Mouse (Mus musculus) v-Abl transformed pro-B cells (cell line): Measurements from ENCODE around the gene B3gnt7.

Experiments used
- in situ Hi-C, 2 experiments: fragments of 400-800 bp; cut with MboI; formaldehyde crosslinking; loops; one replicate each; pipeline ENCODE4 v1.15.1; 2025; ENCODE audit not compliant: unreplicated experiment in 2 of 2

Gene B3gnt7

DNA sequence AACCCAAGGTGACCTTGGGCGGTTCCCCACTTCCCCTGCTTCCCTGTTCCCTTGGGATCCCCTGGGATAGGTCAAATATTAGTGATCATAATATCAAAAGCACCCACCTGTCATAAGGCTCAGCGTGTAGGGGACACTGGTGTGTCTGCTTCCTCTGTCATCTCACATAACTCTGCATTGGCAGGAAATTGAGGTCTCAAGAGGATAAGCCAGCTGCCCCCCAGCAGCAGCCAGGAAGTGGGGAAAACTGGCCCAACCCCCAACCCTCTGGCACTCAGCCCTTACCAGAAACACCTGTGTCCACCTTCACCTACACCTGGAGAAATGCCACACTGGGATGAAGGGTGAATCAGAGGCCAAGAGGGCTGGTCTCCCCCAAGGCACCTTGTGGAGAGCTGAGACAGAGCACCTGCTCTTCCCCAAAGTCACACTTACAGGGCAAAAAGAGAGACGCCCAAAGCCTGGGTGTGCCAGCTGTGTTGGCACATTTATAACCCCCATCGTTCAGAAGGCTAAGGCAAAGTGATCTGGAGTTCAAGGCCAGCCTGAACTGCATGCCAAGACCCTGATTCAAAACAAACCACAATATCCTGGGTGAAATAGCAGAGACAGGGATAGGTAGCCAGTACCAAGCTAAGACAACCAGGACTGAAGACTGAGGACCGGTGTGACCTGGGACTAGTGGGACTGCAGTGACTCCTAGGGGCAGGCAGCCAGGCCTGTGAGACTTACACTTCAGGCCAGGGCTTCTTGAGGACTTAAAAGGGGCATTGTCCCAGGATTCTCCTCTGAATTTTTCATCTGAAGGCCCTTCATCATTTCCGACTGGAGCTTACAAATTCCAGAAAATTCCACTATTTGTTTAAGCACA lies 1.2 kb upstream of the B3gnt7 start:
- in situ Hi-C loops, result loop anchor here (5.0 to 10.0 kb wide), 4 partner anchors 39 to 117 kb away; no protein-coding TSS in a partner anchor

- in situ Hi-C loops, result loop anchor here (5.0 to 10.0 kb wide), 4 partner anchors 41 to 118 kb away; no protein-coding TSS in a partner anchor
Measured at GRCm38 (mm10) chr1:86303063-86303872, 636 bp downstream of the B3gnt7 start.

DNA sequence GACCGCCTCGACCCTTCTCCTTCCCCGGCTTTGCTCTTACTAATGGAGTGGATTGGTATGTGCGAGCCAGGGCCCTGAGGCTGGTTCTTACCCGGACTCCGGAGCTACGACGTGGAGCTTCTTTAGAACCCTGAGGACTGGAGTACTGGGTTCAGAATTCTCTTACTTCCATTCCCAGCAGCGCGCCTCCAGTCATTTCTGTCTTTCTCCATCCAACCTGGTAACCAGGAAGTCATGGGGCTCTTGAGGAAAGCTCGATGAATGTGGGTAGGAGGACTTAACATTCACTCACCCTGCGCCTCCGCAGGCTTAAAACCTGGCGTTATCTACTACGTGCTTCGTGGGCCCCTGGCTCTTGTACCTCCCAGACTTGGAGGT lies 1.2 kb downstream of the B3gnt7 start:
- in situ Hi-C loops, result loop anchor here (5.0 to 10.0 kb wide), 4 partner anchors 42 to 119 kb away; no protein-coding TSS in a partner anchor

DNA sequence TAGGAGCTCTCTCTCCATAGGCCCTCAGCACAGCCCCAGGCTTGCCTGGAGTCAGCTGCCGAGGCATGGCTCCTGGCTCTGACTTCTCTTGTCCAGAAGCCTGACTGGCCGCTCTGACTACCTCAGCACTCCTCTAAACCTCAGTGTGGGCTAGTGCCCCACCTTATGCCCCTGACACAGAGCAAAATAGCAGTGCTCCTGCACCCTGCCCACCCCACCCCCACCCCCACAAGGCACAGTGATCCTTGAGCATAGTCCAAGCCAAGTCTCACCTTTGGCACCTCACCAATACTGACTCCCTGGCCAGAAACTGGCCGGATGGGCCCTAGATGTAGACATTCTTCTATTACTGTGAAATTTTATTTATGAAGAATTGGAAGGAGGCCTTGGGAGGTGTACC lies 4.1 kb downstream of the B3gnt7 start:
- in situ Hi-C loops, result loop anchor here in 1 of 2 experiments (10.0 kb wide), 1 partner anchor 122 kb away; no protein-coding TSS in a partner anchor

DNA sequence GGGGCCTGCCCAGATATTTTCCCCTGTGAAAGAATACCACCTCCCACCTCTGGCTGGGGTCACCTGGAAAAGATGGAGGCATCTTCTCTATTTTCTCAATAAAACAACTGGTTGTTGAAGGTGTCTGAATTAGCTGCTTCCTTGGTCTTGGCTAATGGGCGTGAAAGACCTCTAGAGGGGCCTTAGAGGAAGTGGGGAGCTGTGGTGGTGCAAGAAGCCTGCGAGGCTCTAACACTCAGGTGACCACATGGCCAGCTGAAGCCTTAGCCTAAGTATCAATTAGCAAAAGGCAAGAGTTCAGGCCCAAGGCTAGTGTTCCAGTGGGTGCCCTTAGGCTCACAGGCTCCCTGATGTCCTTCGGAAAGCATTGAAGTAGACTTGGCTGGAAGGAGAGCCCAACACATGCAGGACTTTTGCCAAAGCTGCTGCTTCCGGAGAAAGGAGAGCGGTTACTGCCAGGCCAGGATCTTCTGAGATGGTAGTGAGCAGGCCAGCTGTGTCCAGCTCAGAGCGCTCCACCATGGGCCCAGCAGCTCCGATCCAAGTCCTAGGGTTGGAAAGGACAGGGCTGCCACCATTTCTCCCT lies 4.6 kb downstream of the B3gnt7 start:
- in situ Hi-C loops, result loop anchor here in 1 of 2 experiments (10.0 kb wide), 1 partner anchor 122 kb away; no protein-coding TSS in a partner anchor

DNA sequence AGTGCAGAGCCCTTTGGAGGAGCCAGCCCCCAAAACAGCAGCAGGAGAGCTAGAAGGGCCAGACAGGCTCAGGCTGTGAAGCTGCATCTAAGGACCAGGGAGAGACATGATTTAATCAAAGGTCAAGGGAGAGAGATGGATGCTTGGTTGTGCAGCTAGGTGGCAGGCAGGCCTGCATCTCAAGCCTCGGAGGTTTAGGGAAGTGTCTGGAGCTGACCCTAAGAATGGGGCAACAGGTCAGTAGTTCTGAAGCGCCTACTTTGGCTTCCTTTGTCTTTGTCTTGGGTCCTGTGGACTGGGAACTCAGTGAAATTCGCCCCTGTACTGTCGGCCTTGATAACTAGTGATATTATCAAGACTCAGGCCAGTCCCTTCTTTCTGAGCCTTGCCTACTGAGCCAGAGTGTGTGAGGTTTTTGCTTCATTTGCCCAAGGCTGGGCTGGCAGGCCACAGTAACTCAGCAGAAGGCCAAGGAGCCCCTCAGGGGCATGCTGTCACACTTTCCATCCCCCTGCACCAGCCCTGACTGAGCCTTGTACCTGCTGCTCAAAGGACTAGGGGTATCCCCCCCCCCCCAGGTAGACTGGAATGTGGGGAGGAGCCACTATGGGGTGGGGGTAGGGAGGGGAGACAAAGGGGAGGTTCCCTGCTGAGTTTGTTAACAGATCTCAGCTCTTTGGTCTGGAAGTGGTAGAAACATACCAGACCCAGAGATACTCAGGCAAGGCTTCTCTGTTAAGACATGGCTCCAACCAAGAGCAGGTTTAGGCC lies 5.4 kb downstream of the B3gnt7 start:
- in situ Hi-C loops, result loop anchor here in 1 of 2 experiments (10.0 kb wide), 1 partner anchor 123 kb away; no protein-coding TSS in a partner anchor

DNA sequence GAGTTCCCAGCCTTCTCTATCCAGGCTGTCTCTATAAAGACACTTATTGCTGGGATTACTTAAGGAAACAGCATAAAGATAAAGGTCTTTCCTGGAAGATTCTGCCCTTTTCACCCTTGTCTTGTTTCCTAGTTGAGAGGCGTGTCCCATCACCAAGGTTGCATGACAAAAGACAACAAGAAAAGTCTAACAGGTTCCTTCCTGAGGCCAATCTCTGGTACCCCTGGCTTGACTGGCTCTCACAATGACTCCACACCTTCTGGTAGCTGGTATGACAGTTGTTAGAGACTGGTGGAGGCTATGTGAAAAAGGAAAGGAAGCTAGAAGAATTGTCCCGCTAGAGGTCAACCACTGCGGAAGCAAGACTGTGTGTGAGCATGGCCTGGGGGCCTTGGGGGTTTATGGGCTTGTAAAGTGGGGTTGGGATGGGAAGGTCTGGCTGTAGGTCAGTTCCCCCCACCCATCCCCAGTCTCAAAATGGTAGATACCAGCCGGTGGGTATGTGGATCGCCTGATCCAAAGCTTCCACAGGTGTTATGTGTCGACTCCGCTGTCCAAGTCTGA lies 6.7 kb downstream of the B3gnt7 start:
- in situ Hi-C loops, result loop anchor here in 1 of 2 experiments (10.0 kb wide), 1 partner anchor 125 kb away; no protein-coding TSS in a partner anchor

GRCm38 (mm10) chr1:86310536-86311310 lies 8.1 kb downstream of the B3gnt7 start:
- in situ Hi-C loops, result no loop called here

DNA sequence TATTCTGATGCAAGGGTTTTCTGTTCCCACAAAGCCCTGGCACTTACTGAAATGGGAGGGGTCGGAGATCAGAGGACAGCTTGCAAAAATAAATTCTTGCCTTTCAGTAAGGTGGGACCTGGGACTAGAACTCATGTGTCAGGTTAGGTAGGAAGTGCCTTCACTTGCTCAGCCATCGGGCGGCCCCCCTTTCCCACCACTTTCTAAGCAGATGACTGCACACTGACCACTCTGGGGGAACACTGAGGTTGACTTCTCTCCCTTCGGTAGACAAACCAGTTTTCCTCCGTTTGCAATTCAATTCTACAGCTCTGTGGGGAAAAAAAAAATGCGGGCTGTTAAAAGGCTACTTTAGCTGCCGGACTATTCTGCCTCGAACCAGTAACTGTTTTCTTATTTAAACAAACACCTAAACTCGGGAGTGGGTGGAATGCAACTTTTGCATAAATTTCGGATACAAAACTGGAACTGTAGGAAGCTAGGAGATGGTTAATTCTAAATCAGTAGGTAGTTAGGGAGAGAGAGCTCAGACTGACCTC lies 8.9 kb downstream of the B3gnt7 start:
- in situ Hi-C loops, result no loop called here

GRCm38 (mm10) chr1:86312269-86312668 lies 9.6 kb downstream of the B3gnt7 start:
- in situ Hi-C loops, result no loop called here

- in situ Hi-C loops, result no loop called here
Measured at GRCm38 (mm10) chr1:86313096-86313771, 10.6 kb downstream of the B3gnt7 start.

DNA sequence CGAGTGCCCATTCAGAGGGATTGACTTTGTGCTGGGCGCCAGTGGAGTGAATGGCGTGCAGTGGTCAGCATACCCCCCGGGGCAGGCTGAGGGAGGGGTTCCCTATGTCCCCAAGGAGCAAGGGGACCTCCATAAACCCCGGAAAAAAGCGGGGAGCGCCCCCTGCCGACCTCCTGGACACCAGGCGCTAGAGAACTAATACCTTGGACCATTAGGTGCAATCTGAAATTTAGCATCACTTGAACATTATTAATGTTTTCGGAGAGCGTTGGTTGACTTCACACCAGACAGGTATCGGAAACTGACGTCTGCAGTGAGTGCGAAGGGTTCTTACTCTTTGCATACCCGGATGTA lies 11.1 kb downstream of the B3gnt7 start:
- in situ Hi-C loops, result no loop called here

GRCm38 (mm10) chr1:86320822-86321413 lies 18.3 kb downstream of the B3gnt7 start:
- in situ Hi-C loops, result no loop called here

GRCm38 (mm10) chr1:86336330-86336729 lies 33.7 kb downstream of the B3gnt7 start:
- in situ Hi-C loops, result loop anchor here (5.0 to 25.0 kb wide), 4 partner anchors 154 to 399 kb away; partner anchors contain the start of gene 4933407L21Rik (in 2 of the 2)

DNA sequence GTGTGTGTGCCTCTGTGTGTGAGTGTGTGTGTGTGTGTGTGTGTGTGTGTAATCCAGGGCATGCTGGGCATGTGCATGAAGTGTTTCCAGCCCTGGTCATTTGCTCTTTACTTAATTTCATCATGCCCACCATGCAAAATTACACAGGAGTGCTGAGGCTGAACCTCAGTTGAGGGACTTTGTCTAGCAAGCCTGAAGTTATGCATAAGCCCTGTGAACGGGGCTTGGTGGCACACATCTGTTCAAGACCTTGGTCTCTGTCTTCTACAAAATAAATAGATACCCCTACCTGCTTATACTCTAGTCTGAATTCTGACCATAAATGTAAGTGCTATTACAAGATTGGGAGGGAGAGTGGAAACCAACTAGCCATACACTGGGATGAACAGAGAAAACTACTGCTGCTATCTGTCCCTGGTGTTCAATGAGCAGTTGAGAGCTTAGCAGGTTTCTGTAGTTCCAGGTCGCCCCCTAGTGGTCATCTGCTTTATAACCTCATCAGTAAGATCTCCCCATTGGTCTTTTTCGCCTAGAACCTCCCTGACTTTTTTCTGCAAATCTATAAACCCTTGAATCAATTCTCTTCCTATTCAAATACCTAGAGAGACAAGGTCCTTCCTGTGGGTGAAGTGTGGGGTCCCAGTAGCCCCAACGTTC lies 36.7 kb downstream of the B3gnt7 start:
- in situ Hi-C loops, result loop anchor here (5.0 to 25.0 kb wide), 4 partner anchors 157 to 402 kb away; partner anchors contain the start of gene 4933407L21Rik (in 2 of the 2)

- in situ Hi-C loops, result loop anchor here (25.0 kb wide), 1 partner anchor 404 kb away; the partner anchor contains the start of gene 4933407L21Rik (in 2 of the 2)
Measured at GRCm38 (mm10) chr1:86341096-86341495, 38.5 kb downstream of the B3gnt7 start.

DNA sequence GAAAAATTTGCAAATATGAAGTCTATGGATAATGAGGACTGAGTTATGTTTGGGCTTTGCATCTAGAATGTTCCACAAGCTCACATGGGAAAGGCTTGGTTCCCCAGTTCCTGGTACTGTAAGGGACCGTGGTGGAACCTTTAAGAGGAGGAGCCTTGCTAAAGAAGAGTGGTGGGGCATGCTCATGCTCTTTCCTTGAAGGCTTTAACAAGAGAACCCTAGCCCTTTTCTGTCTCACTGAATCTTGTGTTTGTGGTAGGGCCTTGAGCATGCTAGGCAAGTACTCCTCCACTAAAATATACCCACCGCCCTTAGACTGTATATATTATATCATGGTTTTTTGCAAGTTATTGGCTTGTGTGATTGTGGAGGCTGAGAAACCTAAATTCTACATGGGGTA lies 39.7 kb downstream of the B3gnt7 start:
- in situ Hi-C loops, result loop anchor here (25.0 kb wide), 1 partner anchor 405 kb away; the partner anchor contains the start of gene 4933407L21Rik (in 2 of the 2)
